In genomic region chr8:88631081-88631480, GRCm38 (mm10) we compare ENCODE assay signal across 9 mouse cellular contexts. TPM values are rescaled to one million over a fixed set of nuclear protein-coding genes. Genes with fewer than 3 reads are reported as not detected.
DNase-seq lines count a peak whose midpoint lies in the region; TF ChIP-seq lines count a peak whose summit lies in the region.
"Had no signal": no experiment of that assay in that cellular context is flagged by ENCODE, and none has a peak within 500 bp of the region (broad histone marks: within the 10 kb centered on the region; RNA-seq: fewer than 3 reads in every experiment).

No protein-coding gene starts in this region.

- intact Hi-C loops in gastrocnemius, postnatal 14 days (cut with DNase I; ENCODE audit: low total_unique reads): loop anchor here (5.0 kb wide), 1 partner anchor 71 kb away; no protein-coding TSS in a partner anchor

- H3K4me3 ChIP-seq in lung, adult 2 months (replicated peaks; ENCODE audit: extremely low read depth, low read depth, low read length): no peak overlapping the region
- H3K4me3 ChIP-seq: embryonic facial prominence, embryonic 13.5 days had no signal

- peaks cover 10% of the 10 kb centered on the region for H3K4me1 ChIP-seq in lung, adult 2 months (ENCODE audit: control insufficient read depth, insufficient read depth, low read length)

- no peak for TF ChIP-seq POLR2A in lung, adult 2 months (IDR thresholded peaks at IDR 0.05; ENCODE audit: borderline replicate concordance, extremely low read depth, low read depth, low read length)

- TF ChIP-seq CTCF in lung, adult 2 months (IDR thresholded peaks at IDR 0.05; ENCODE audit: insufficient read depth, low read length): peak; percentile 22; the same call in 1 of the 2 replicates

- peak; percentile 42 for DNase-seq in cerebellum, adult 11-12 months
- no peak for DNase-seq in cerebellum, adult 8-10 months
- no peak for DNase-seq in lung, adult 2 months
- DNase-seq in lung, adult 18-20 months: no peak
- peak; percentile 79 for DNase-seq in kidney, adult 9 months
- peak; percentile 52 for DNase-seq in right cerebral cortex, adult 18-20 months
- DNase-seq in gastrocnemius, postnatal 14 days: no peak
- DNase-seq in c-Kit-positive CD71-positive TER-119-positive erythroid progenitor cells, embryonic 14.5 days (ENCODE audit: low spot score): no peak

RNA-seq across cellular contexts. Expression of gene Snx20, which starts 4.8 kb away (rescaled TPM):
- polyA plus RNA-seq in lung, adult 2 months (2012; rRNA removed): 11.5 and 16.8 TPM in 2 replicates
- under 1 TPM; 0.23 to 0.40 TPM for total RNA-seq in gastrocnemius, postnatal 14 days (2021)

RNA-seq across cellular contexts. Expression of gene Nod2, which starts 16.0 kb away (rescaled TPM):
- polyA plus RNA-seq in lung, adult 2 months (2012; rRNA removed): 4.0 and 5.0 TPM in 2 replicates
- total RNA-seq in gastrocnemius, postnatal 14 days (2021): under 1 TPM; 0.66 to 0.73 TPM

Comparison
In these comparisons a context has a peak if more than half of its experiments do, and no peak if none do; other contexts are left out.
1. DNase-seq: peak in cerebellum, adult 11-12 months (single experiment), kidney, adult 9 months (single experiment) and right cerebral cortex, adult 18-20 months (single experiment); none in cerebellum, adult 8-10 months (single experiment), lung, adult 2 months (single experiment), lung, adult 18-20 months (0 of 2), gastrocnemius, postnatal 14 days (single experiment) and c-Kit-positive CD71-positive TER-119-positive erythroid progenitor cells, embryonic 14.5 days (single experiment).